Mouse (Mus musculus) megakaryocyte, embryonic 14.5 days (primary cell): ENCODE measurements at regions not wholly inside any gene's neighbourhood (a gene's known extent, or its start where the extent isn't known, plus 50 kb on each side); places are given as distances from the start of the nearest gene placed in this dataset.

Experiments
- FLI1 ChIP-seq: IDR thresholded peaks from 2 replicates; pipeline ENCODE4 v1.6.1; 2012; ENCODE audit warnings: low read length, inconsistent platforms, mixed read lengths
- GATA1 ChIP-seq: IDR thresholded peaks from 3 replicates; pipeline ENCODE4 v1.6.1; 2012; ENCODE audit warnings: mixed read lengths, low read length, inconsistent platforms, borderline replicate concordance

- TF ChIP-seq GATA1 (no peak), FLI1 (no peak)
Measured at GRCm38 (mm10) chr13:97388851-97389479, 148.1 kb downstream of the Enc1 start.
